Mouse (Mus musculus): ENCODE results near the gene Tsfm.

The Tsfm gene

GRCm38 (mm10) chr10:126962271-126962965, 68.2 kb downstream of the Tsfm start:
- DNase-seq (ENCODE audit: low spot score), result no peak

- no peak for DNase-seq (ENCODE audit: low spot score)
Measured at GRCm38 (mm10) chr10:126961757-126962156, 68.9 kb downstream of the Tsfm start.

Data from left cerebral cortex, adult 11 months (tissue).